Mouse (Mus musculus) megakaryocyte, embryonic 14.5 days (primary cell): ENCODE measurements around the gene Plcxd2.

Source experiments
- FLI1 ChIP-seq: IDR thresholded peaks from 2 replicates; pipeline ENCODE4 v1.6.1; 2012; ENCODE audit warnings: low read length, inconsistent platforms, mixed read lengths
- GATA1 ChIP-seq: IDR thresholded peaks from 3 replicates; pipeline ENCODE4 v1.6.1; 2012; ENCODE audit warnings: mixed read lengths, low read length, inconsistent platforms, borderline replicate concordance

DNA sequence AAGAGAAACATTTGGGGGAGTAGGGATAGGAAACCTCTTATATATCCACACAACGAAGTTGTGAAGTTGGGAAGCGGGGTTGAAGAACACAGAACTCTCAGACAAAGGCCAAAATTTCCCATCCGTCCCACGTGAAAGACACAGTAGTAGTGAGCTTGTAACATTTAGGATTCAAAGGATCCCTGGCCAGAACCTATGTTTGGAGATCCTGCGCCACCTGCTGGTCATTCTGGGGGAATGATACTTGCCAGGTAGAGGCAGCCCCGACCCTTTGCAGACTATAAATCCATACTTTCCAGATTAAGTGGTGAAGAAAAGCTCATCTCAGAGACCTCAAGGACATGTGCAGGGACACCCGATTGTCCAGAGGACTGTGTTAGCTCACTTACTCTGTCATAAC, 42.5 kb downstream of the Plcxd2 start:
- TF ChIP-seq GATA1 (no peak), FLI1 (no peak)
